Mouse (Mus musculus) E14TG2a.4 (cell line): ENCODE measurements around the gene Syf2.

Experiments used
- CTCF ChIP-seq: conservative IDR thresholded peaks from 2 replicates; pipeline ENCODE4 v1.5.1; 2014; ENCODE audit warnings: low read length
- POU5F1 ChIP-seq: IDR thresholded peaks from 2 replicates; pipeline ENCODE4 v1.6.1; 2014; ENCODE audit warnings: low read length, borderline replicate concordance

- no peak for TF ChIP-seq CTCF
- no peak for TF ChIP-seq POU5F1
These were observed 24.5 kb downstream of the Syf2 start for GRCm38 (mm10) chr4:134955196-134955595.
